Mouse (Mus musculus) CH12.LX (cell line): ENCODE results near the gene Gm10722. TPM values are rescaled to one million over a fixed set of nuclear protein-coding genes. Genes with fewer than 3 reads are reported as not detected.

ENCODE experiments used
- polyA plus RNA-seq: library from polyadenylated mRNA; unstranded; fragments of >175 nt; gene quantifications from 2 replicates; pipeline ENCODE4 v1.2.1, GENCODE M21; 2012; ENCODE audit warnings: low read depth; ENCODE audit not compliant: insufficient read length
- total RNA-seq, 2 experiments: library from RNA; depleted of rRNA; stranded (reverse); fragments of 300-350 nt in 1 of 2; fragments of >200 nt in 1 of 2; gene quantifications; 2 replicates each; pipeline ENCODE4 v1.2.3; 2012 to 2014

The Gm10722 gene
- total and polyA plus RNA-seq, 3 experiments: not detected

Other genes starting within 250 kb of the Gm10722 start
- gene Gm11168, start 2.4 kb downstream of the Gm10722 start, total RNA-seq (2012; rRNA removed): not detected in 2 replicates
- gene Gm11168, start 2.4 kb downstream of the Gm10722 start, total RNA-seq (2014; rRNA removed): not detected in 2 replicates
- not detected in 2 replicates for gene Gm11168, start 2.4 kb downstream of the Gm10722 start, polyA plus RNA-seq
- gene Gm10721, start 12.2 kb downstream of the Gm10722 start, total RNA-seq (2012; rRNA removed): 0.21 TPM in 1 of 2 replicates, not detected in the other
- not detected in 2 replicates for gene Gm10721, start 12.2 kb downstream of the Gm10722 start, total RNA-seq (2014; rRNA removed)
- gene Gm10721, start 12.2 kb downstream of the Gm10722 start, polyA plus RNA-seq: not detected in 2 replicates
- not detected in 2 replicates for gene Gm10720, start 14.7 kb downstream of the Gm10722 start, total RNA-seq (2012; rRNA removed)
- not detected in 2 replicates for gene Gm10720, start 14.7 kb downstream of the Gm10722 start, total RNA-seq (2014; rRNA removed)
- gene Gm10720, start 14.7 kb downstream of the Gm10722 start, polyA plus RNA-seq: not detected in 2 replicates
- 0.55 and 1.1 TPM in 2 replicates for gene Gm10719, start 16.5 kb downstream of the Gm10722 start, total RNA-seq (2012; rRNA removed)
- not detected in 2 replicates for gene Gm10719, start 16.5 kb downstream of the Gm10722 start, total RNA-seq (2014; rRNA removed)
- gene Gm10719, start 16.5 kb downstream of the Gm10722 start, polyA plus RNA-seq: 1.8 TPM in 1 of 2 replicates, not detected in the other
- gene Gm10718, start 22.6 kb downstream of the Gm10722 start, total RNA-seq (2012; rRNA removed): 0.38 and 0.47 TPM in 2 replicates
- gene Gm10718, start 22.6 kb downstream of the Gm10722 start, total RNA-seq (2014; rRNA removed): not detected in 2 replicates
- not detected in 2 replicates for gene Gm10718, start 22.6 kb downstream of the Gm10722 start, polyA plus RNA-seq
- gene Gm10717, start 24.5 kb downstream of the Gm10722 start, total RNA-seq (2012; rRNA removed): not detected in 2 replicates
- not detected in 2 replicates for gene Gm10717, start 24.5 kb downstream of the Gm10722 start, total RNA-seq (2014; rRNA removed)
- 1.3 TPM in 1 of 2 replicates, not detected in the other for gene Gm10717, start 24.5 kb downstream of the Gm10722 start, polyA plus RNA-seq
- not detected in 2 replicates for gene Gm17535, start 33.7 kb downstream of the Gm10722 start, total RNA-seq (2012; rRNA removed)
- gene Gm17535, start 33.7 kb downstream of the Gm10722 start, total RNA-seq (2014; rRNA removed): not detected in 2 replicates
- not detected in 2 replicates for gene Gm17535, start 33.7 kb downstream of the Gm10722 start, polyA plus RNA-seq
- not detected in 2 replicates for gene Gm10715, start 36.0 kb downstream of the Gm10722 start, total RNA-seq (2012; rRNA removed)
- gene Gm10715, start 36.0 kb downstream of the Gm10722 start, total RNA-seq (2014; rRNA removed): not detected in 2 replicates
- gene Gm10715, start 36.0 kb downstream of the Gm10722 start, polyA plus RNA-seq: not detected in 2 replicates